In genomic region chr10:43550923-43551322, GRCm38 (mm10) we compare ENCODE assay signal across 17 mouse cellular contexts.
"Had no signal": no experiment of that assay in that cellular context is flagged by ENCODE, and none has a peak within 500 bp of the region (broad histone marks: within the 10 kb centered on the region; RNA-seq: fewer than 3 reads in every experiment).

No protein-coding gene starts in this region.

- H3K9me3 ChIP-seq: limb, embryonic 15.5 days; liver, embryonic 12.5 days; midbrain, embryonic 10.5 days; stomach, embryonic 15.5 days had no signal

- H3K4me3 ChIP-seq: limb, embryonic 15.5 days; liver, embryonic 12.5 days; midbrain, embryonic 10.5 days; stomach, embryonic 15.5 days had no signal

- H3K27ac ChIP-seq: kidney, postnatal 0 days; limb, embryonic 15.5 days; liver, embryonic 12.5 days; midbrain, embryonic 10.5 days; stomach, embryonic 15.5 days had no signal

- H3K27me3 ChIP-seq: limb, embryonic 15.5 days; stomach, embryonic 15.5 days had no signal

- H3K4me1 ChIP-seq: limb, embryonic 15.5 days; liver, embryonic 12.5 days; stomach, embryonic 15.5 days had no signal

- DNase-seq: kidney, adult 8-10 months; kidney, postnatal 36 days; layer of hippocampus, adult 9-11 months; layer of hippocampus, postnatal 36 days; lung, embryonic 14.5 days; lung, postnatal 10 days; lung, postnatal 4 days; retina, postnatal 1 day; right cerebral cortex, postnatal 4 days; spleen, adult 18-20 months; thymus, adult 2 months; thymus, postnatal 36 days had no signal

- H3K9ac ChIP-seq: limb, embryonic 15.5 days; liver, embryonic 12.5 days; lung, embryonic 14.5 days; stomach, embryonic 15.5 days had no signal

- H3K36me3 ChIP-seq: limb, embryonic 15.5 days; liver, embryonic 12.5 days; midbrain, embryonic 10.5 days; stomach, embryonic 15.5 days had no signal

- H3K4me2 ChIP-seq: limb, embryonic 15.5 days; liver, embryonic 12.5 days; lung, embryonic 14.5 days; stomach, embryonic 15.5 days had no signal

- ATAC-seq: liver, embryonic 12.5 days had no signal
